Comparison of ENCODE assay signal across 19 mouse cellular contexts in the genomic region with DNA sequence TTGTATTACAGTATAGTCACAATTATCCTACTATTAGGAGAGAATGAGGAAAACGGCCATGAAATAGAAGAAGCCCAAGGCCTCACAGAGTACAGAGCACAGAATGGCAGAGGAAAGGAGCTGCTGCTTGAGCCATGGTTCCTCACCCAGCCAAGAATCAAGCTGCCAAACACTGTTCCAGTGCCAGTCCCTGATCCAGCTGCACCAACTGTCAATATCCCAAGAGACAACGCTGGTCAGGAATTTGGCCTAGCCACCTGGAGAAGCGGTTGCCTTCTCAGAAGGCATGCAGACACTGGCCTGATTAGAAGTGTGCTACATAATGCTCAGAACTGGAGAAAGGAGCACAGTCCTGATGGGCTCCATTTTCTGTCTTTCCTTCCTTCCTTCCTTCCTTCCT. TPM values are rescaled to one million over a fixed set of nuclear protein-coding genes. Genes with fewer than 3 reads are reported as not detected.
"Had no signal": no experiment of that assay in that cellular context is flagged by ENCODE, and none has a peak within 500 bp of the region (broad histone marks: within the 10 kb centered on the region; RNA-seq: fewer than 3 reads in every experiment).

No protein-coding gene starts in this region.

- H3K27me3 ChIP-seq: limb, embryonic 15.5 days; midbrain, embryonic 12.5 days; neural tube, embryonic 13.5 days; stomach, embryonic 15.5 days had no signal

- H3K27ac ChIP-seq: kidney, postnatal 0 days; left cerebral cortex, adult 2 months; limb, embryonic 15.5 days; liver, embryonic 14.5 days; midbrain, embryonic 12.5 days; neural tube, embryonic 13.5 days; stomach, embryonic 15.5 days had no signal

- H3K36me3 ChIP-seq: limb, embryonic 15.5 days; neural tube, embryonic 13.5 days; stomach, embryonic 15.5 days had no signal

- H3K4me3 ChIP-seq: left cerebral cortex, adult 2 months; limb, embryonic 15.5 days; midbrain, embryonic 12.5 days; neural tube, embryonic 13.5 days; stomach, embryonic 15.5 days had no signal

- H3K4me1 ChIP-seq: limb, embryonic 15.5 days; midbrain, embryonic 12.5 days; neural tube, embryonic 13.5 days; stomach, embryonic 15.5 days had no signal

- H3K4me2 ChIP-seq: limb, embryonic 15.5 days; midbrain, embryonic 12.5 days; neural tube, embryonic 13.5 days; stomach, embryonic 15.5 days had no signal

- ATAC-seq: midbrain, embryonic 16.5 days had no signal

- H3K9me3 ChIP-seq: limb, embryonic 15.5 days; midbrain, embryonic 12.5 days; neural tube, embryonic 13.5 days; stomach, embryonic 15.5 days had no signal

- DNase-seq: kidney, postnatal 36 days; lung, adult 18-20 months; retina, postnatal 1 day; right cerebral cortex, postnatal 4 days; thymus, adult 2 months; thymus, postnatal 25 days had no signal

- H3K9ac ChIP-seq: limb, embryonic 15.5 days; liver, embryonic 14.5 days; midbrain, embryonic 12.5 days; neural tube, embryonic 13.5 days; stomach, embryonic 15.5 days had no signal

RNA-seq across cellular contexts. Expression of a gene that starts 21.1 kb away (rescaled TPM):
- total RNA-seq: layer of hippocampus, adult 18-20 months; layer of hippocampus, postnatal 10 days; left cerebral cortex, adult 2 months; left cerebral cortex, postnatal 14 days had no signal
- polyA plus RNA-seq: limb, embryonic 11.5 days; liver, embryonic 14.5 days; midbrain, embryonic 12.5 days; spleen, adult 2 months had no signal
